9 mouse cellular contexts compared by ENCODE assay signal in genomic region chr5:100120711-100121141, GRCm38 (mm10). TPM values are rescaled to one million over a fixed set of nuclear protein-coding genes. Genes with fewer than 3 reads are reported as not detected.
DNase-seq lines count a peak whose midpoint lies in the region; ATAC-seq and TF ChIP-seq lines count a peak whose summit lies in the region.
"Had no signal": no experiment of that assay in that cellular context is flagged by ENCODE, and none has a peak within 500 bp of the region (broad histone marks: within the 10 kb centered on the region; RNA-seq: fewer than 3 reads in every experiment).

No protein-coding gene starts in this region.

- peaks cover 2% of the 10 kb centered on the region; the same call in 1 of the 2 replicates for H3K27me3 ChIP-seq in liver, embryonic 11.5 days (replicated peaks; ENCODE audit: control insufficient read depth, insufficient read depth, low read length)
- 0 out of 2 replicates have a peak, but pooled peaks cover 3% of the 10 kb centered on the region for H3K27me3 ChIP-seq in embryonic facial prominence, embryonic 14.5 days (replicated peaks; ENCODE audit: control insufficient read depth, insufficient read depth, low read length)
- H3K27me3 ChIP-seq in intestine, embryonic 15.5 days (replicated peaks), result peaks cover 6% of the 10 kb centered on the region; the same call in 1 of the 2 replicates

- no peak overlapping the region for H3K4me3 ChIP-seq in liver, embryonic 11.5 days (ENCODE audit: low read depth, low read length)
- peak overlapping the region; percentile 14 for H3K4me3 ChIP-seq in embryonic facial prominence, embryonic 14.5 days (ENCODE audit: low read depth, low read length)
- no peak overlapping the region for H3K4me3 ChIP-seq in intestine, embryonic 15.5 days (replicated peaks)
- peak overlapping the region; percentile 7; the same call in 1 of the 2 replicates for H3K4me3 ChIP-seq in olfactory bulb, adult 2 months (ENCODE audit: insufficient read depth, low read depth, low read length)

- no peak for TF ChIP-seq CTCF in olfactory bulb, adult 2 months (IDR thresholded peaks at IDR 0.05; ENCODE audit: insufficient read depth, low read depth, low read length)

- TF ChIP-seq POLR2A in olfactory bulb, adult 2 months (IDR thresholded peaks at IDR 0.05; ENCODE audit: insufficient read depth, low read depth, low read length), result no peak

- 7% methylated on average over 20 of the region's 20 CpGs for WGBS in liver, embryonic 11.5 days
- WGBS in embryonic facial prominence, embryonic 14.5 days, result 6% methylated on average over 20 of the region's 20 CpGs
- 4% methylated on average over 20 of the region's 20 CpGs for WGBS in intestine, embryonic 15.5 days
- 15% methylated on average over 20 of the region's 20 CpGs for WGBS in olfactory bulb, adult 2 months

- no peak for DNase-seq in liver, embryonic 11.5 days (ENCODE audit: low spot score)
- no peak for DNase-seq in liver
- DNase-seq in embryonic facial prominence, embryonic 14.5 days (ENCODE audit: low spot score), result peak; percentile 83
- no peak for DNase-seq in spleen, postnatal 36 days (ENCODE audit: low spot score in 2 of 2)
- no peak for DNase-seq in layer of hippocampus, postnatal 25 days (ENCODE audit: extremely low spot score in 1 of 2, low spot score in 1 of 2)
- DNase-seq in adrenal gland, adult 8-10 months, result no peak
- DNase-seq: layer of hippocampus, postnatal 36 days had no signal

- H3K27ac ChIP-seq in liver, embryonic 11.5 days (ENCODE audit: low read depth, low read length), result no peak overlapping the region
- H3K27ac ChIP-seq in embryonic facial prominence, embryonic 14.5 days (replicated peaks; ENCODE audit: low read depth, low read length), result no peak overlapping the region
- H3K27ac ChIP-seq in intestine, embryonic 15.5 days, result no peak overlapping the region
- H3K27ac ChIP-seq in olfactory bulb, adult 2 months (ENCODE audit: insufficient read depth, low read depth, low read length), result no peak overlapping the region

- H3K4me2 ChIP-seq in liver, embryonic 11.5 days, result peak overlapping the region; percentile 37
- H3K4me2 ChIP-seq in embryonic facial prominence, embryonic 14.5 days (ENCODE audit: low read depth, low read length), result peak overlapping the region; percentile 48
- peak overlapping the region; percentile 45 for H3K4me2 ChIP-seq in intestine, embryonic 15.5 days (replicated peaks)

- H3K9me3 ChIP-seq in liver, embryonic 11.5 days (ENCODE audit: control insufficient read depth, low read length), result no peaks in the 10 kb centered on the region
- 0 out of 2 replicates have a peak, but pooled peaks cover 4% of the 10 kb centered on the region for H3K9me3 ChIP-seq in embryonic facial prominence, embryonic 14.5 days (ENCODE audit: control insufficient read depth, low read length)
- no peaks in the 10 kb centered on the region for H3K9me3 ChIP-seq in intestine, embryonic 15.5 days

- H3K9ac ChIP-seq in liver, embryonic 11.5 days (ENCODE audit: low read depth, low read length), result no peak overlapping the region
- H3K9ac ChIP-seq in embryonic facial prominence, embryonic 14.5 days (ENCODE audit: low read depth, low read length), result no peak overlapping the region
- 0 out of 2 replicates have a peak overlapping the region, but pooled peaks have one; percentile 17 for H3K9ac ChIP-seq in intestine, embryonic 15.5 days

- no peaks in the 10 kb centered on the region for H3K4me1 ChIP-seq in liver, embryonic 11.5 days (replicated peaks; ENCODE audit: control insufficient read depth, insufficient read depth, low read length)
- peaks cover 9% of the 10 kb centered on the region; the same call in 1 of the 2 replicates for H3K4me1 ChIP-seq in embryonic facial prominence, embryonic 14.5 days (ENCODE audit: control insufficient read depth, insufficient read depth, low read length)
- 0 out of 2 replicates have a peak, but pooled peaks cover 6% of the 10 kb centered on the region for H3K4me1 ChIP-seq in intestine, embryonic 15.5 days (replicated peaks)
- peaks cover 8% of the 10 kb centered on the region for H3K4me1 ChIP-seq in olfactory bulb, adult 2 months (ENCODE audit: control insufficient read depth, insufficient read depth, low read length)

- H3K36me3 ChIP-seq in liver, embryonic 11.5 days (ENCODE audit: control insufficient read depth, insufficient read depth, low read length), result no peaks in the 10 kb centered on the region
- H3K36me3 ChIP-seq in embryonic facial prominence, embryonic 14.5 days (ENCODE audit: control insufficient read depth, insufficient read depth, low read length), result no peaks in the 10 kb centered on the region
- H3K36me3 ChIP-seq in intestine, embryonic 15.5 days, result no peaks in the 10 kb centered on the region

- ATAC-seq in liver, embryonic 11.5 days (replicated peaks; ENCODE audit: low FRiP score), result no peak
- ATAC-seq in embryonic facial prominence, embryonic 14.5 days (ENCODE audit: low read depth), result peak; percentile 87
- ATAC-seq in intestine, embryonic 15.5 days, result no peak

RNA-seq across cellular contexts. Expression of gene Tmem150c, which starts 38.9 kb away (rescaled TPM):
- 1.2 and 2.3 TPM in 2 replicates for polyA plus RNA-seq in liver, embryonic 11.5 days (2014; fragmentation: Nextera tagmentation; extraction: Ambion mirVana)
- 5.2 and 6.5 TPM in 2 replicates for polyA plus RNA-seq in embryonic facial prominence, embryonic 14.5 days (2014; fragmentation: Nextera tagmentation; extraction: Ambion mirVana)
- 2.3 and 2.5 TPM in 2 replicates for polyA plus RNA-seq in intestine, embryonic 15.5 days (2015; fragmentation: Nextera tagmentation; extraction: Ambion mirVana)
- not detected in 2 replicates for polyA plus RNA-seq in olfactory bulb, adult 2 months (2012; ENCODE audit: insufficient read depth, insufficient read length, low replicate concordance, missing spikeins)
- 10 to 100 TPM; 76.7 to 79.5 TPM for total RNA-seq in layer of hippocampus, postnatal 25 days (2021)
- total RNA-seq in adrenal gland, adult 8-10 months (2022), result 10 to 100 TPM; 14.4 to 25.7 (median 18.3) TPM

Comparison
In these comparisons a context has a peak if more than half of its experiments do, and no peak if none do; other contexts are left out.
1. H3K4me3 ChIP-seq: peak in embryonic facial prominence, embryonic 14.5 days (single experiment) and olfactory bulb, adult 2 months (single experiment); none in liver, embryonic 11.5 days (single experiment) and intestine, embryonic 15.5 days (single experiment).
2. Peak in every context shown above with its lines, with median percentiles within 50 percentile points of each other: H3K4me2 ChIP-seq.